Mouse (Mus musculus) embryonic facial prominence, embryonic 15.5 days (tissue): ENCODE results near the gene Myct1. TPM values are rescaled to one million over a fixed set of nuclear protein-coding genes. Genes with fewer than 3 reads are reported as not detected.

Experiments
- ATAC-seq: fragments of 200-750 bp; cut with Nextera tagmentation; 2 replicates; pipeline ENCODE4 v1.8.0; 2017; ENCODE audit warnings: low read depth, moderate TSS enrichment; ENCODE audit not compliant: insufficient number of reproducible peaks, low FRiP score, low TSS enrichment
- H3K27ac ChIP-seq: fragments of 300-500 bp; sonication (generic); replicated peaks from 2 replicates; pipeline ENCODE4 v1.5.1; 2015; ENCODE audit warnings: mild to moderate bottlenecking, inconsistent platforms
- H3K27me3 ChIP-seq: fragments of 300-500 bp; sonication (generic); 2 replicates; pipeline ENCODE4 v1.6.1; 2015; ENCODE audit warnings: inconsistent platforms
- H3K36me3 ChIP-seq: fragments of 300-500 bp; sonication (generic); 2 replicates; pipeline ENCODE4 v1.6.1; 2015; ENCODE audit warnings: mild to moderate bottlenecking, inconsistent platforms
- H3K4me1 ChIP-seq: fragments of 300-500 bp; sonication (generic); 2 replicates; pipeline ENCODE4 v1.6.1; 2015; ENCODE audit warnings: inconsistent platforms
- H3K4me2 ChIP-seq: fragments of 300-500 bp; sonication (generic); replicated peaks from 2 replicates; pipeline ENCODE4 v1.6.1; 2015; ENCODE audit warnings: mild to moderate bottlenecking, inconsistent platforms
- H3K4me3 ChIP-seq: fragments of 300-500 bp; sonication (generic); replicated peaks from 2 replicates; pipeline ENCODE4 v1.5.1; 2015; ENCODE audit warnings: mild to moderate bottlenecking, inconsistent platforms
- H3K9ac ChIP-seq: fragments of 300-500 bp; sonication (generic); 2 replicates; pipeline ENCODE4 v1.6.1; 2015; ENCODE audit warnings: inconsistent platforms
- H3K9me3 ChIP-seq: fragments of 300-500 bp; sonication (generic); replicated peaks from 2 replicates; pipeline ENCODE4 v1.6.1; 2016; ENCODE audit warnings: inconsistent platforms
- WGBS: fragments of 180-500 bp; shearing (Covaris S2); methylation state at CpG from one replicate; pipeline ENCODE4 v1.1.7; 2015; 5-methylcytosine and 5-hydroxymethylcytosine counted together
- polyA plus RNA-seq: library from polyadenylated mRNA; unstranded; fragments of >200 nt; fragmentation: Nextera tagmentation; extraction: Ambion mirVana; gene quantifications from 2 replicates; pipeline ENCODE4 v1.2.1, GENCODE M21; 2015

Gene Myct1
- 4.7 and 5.3 TPM in 2 replicates for polyA plus RNA-seq

GRCm38 (mm10) chr10:5593464-5593863 is at the start of gene Myct1:
Gene Myct1 (plus strand): TSS chr10:5593775.
- H3K27ac ChIP-seq: no peak within 1 kb of the TSS
- H3K9me3 ChIP-seq: no peaks in the 10 kb centered on the region
- H3K36me3 ChIP-seq: no peaks in the 10 kb centered on the region
- no peak within 1 kb of the TSS for H3K9ac ChIP-seq
- ATAC-seq: no peak
- 20% methylated on average over 5 of the region's 5 CpGs for WGBS
- H3K4me3 ChIP-seq: no peak within 1 kb of the TSS
- H3K4me1 ChIP-seq: no peaks in the 10 kb centered on the region
- no peaks in the 10 kb centered on the region for H3K27me3 ChIP-seq
- no peak within 1 kb of the TSS for H3K4me2 ChIP-seq

- Histone ChIP-seq H3K36me3 (no peaks in the 10 kb centered on the region), H3K4me2 (no peak overlapping the region), H3K27ac (no peak overlapping the region), H3K4me3 (no peak overlapping the region), H3K9ac (no peak overlapping the region), H3K4me1 (peaks cover 11% of the 10 kb centered on the region; the same call in 1 of the 2 replicates), H3K9me3 (no peaks in the 10 kb centered on the region), H3K27me3 (no peaks in the 10 kb centered on the region; the same call in 1 of the 2 replicates)
- ATAC-seq: no peak
- WGBS: 86% methylated on average over 5 of the region's 5 CpGs
Measured at GRCm38 (mm10) chr10:5546428-5546827, 47.1 kb upstream of the Myct1 start.

GRCm38 (mm10) chr10:5547769-5548168 is 45.8 kb upstream of the Myct1 start:
- Histone ChIP-seq H3K4me1 (peaks cover 11% of the 10 kb centered on the region; the same call in 1 of the 2 replicates), H3K27ac (no peak overlapping the region), H3K4me3 (no peak overlapping the region), H3K4me2 (no peak overlapping the region), H3K27me3 (no peaks in the 10 kb centered on the region; the same call in 1 of the 2 replicates), H3K36me3 (no peaks in the 10 kb centered on the region), H3K9me3 (no peaks in the 10 kb centered on the region), H3K9ac (no peak overlapping the region)
- WGBS: 85% methylated on average over 9 of the region's 9 CpGs
- no peak for ATAC-seq

GRCm38 (mm10) chr10:5548651-5549050 is 44.9 kb upstream of the Myct1 start:
- Histone ChIP-seq H3K27ac (no peak overlapping the region), H3K9ac (no peak overlapping the region), H3K36me3 (no peaks in the 10 kb centered on the region), H3K4me1 (peaks cover 11% of the 10 kb centered on the region; the same call in 1 of the 2 replicates), H3K9me3 (no peaks in the 10 kb centered on the region), H3K4me3 (no peak overlapping the region), H3K4me2 (no peak overlapping the region), H3K27me3 (no peaks in the 10 kb centered on the region; the same call in 1 of the 2 replicates)
- ATAC-seq: no peak
- 83% methylated on average over 2 of the region's 2 CpGs for WGBS

- peak overlapping the region; percentile 46 for H3K4me3 ChIP-seq
- no peak for ATAC-seq
- peak overlapping the region; percentile 77 for H3K4me2 ChIP-seq
- no peak overlapping the region for H3K27ac ChIP-seq
- no peaks in the 10 kb centered on the region; the same call in 1 of the 2 replicates for H3K27me3 ChIP-seq
- no peak overlapping the region for H3K9ac ChIP-seq
- H3K4me1 ChIP-seq: peaks cover 11% of the 10 kb centered on the region; the same call in 1 of the 2 replicates
- WGBS: 10% methylated on average over 6 of the region's 6 CpGs
- no peaks in the 10 kb centered on the region for H3K36me3 ChIP-seq
- no peaks in the 10 kb centered on the region for H3K9me3 ChIP-seq
Measured at GRCm38 (mm10) chr10:5549871-5550167, 43.8 kb upstream of the Myct1 start.

- peak overlapping the region; percentile 4; the same call in 1 of the 2 replicates for H3K9ac ChIP-seq
- peak overlapping the region; percentile 77 for H3K4me2 ChIP-seq
- peaks cover 11% of the 10 kb centered on the region; the same call in 1 of the 2 replicates for H3K4me1 ChIP-seq
- 1% methylated on average over 44 of the region's 44 CpGs for WGBS
- no peaks in the 10 kb centered on the region for H3K9me3 ChIP-seq
- H3K4me3 ChIP-seq: peak overlapping the region; percentile 46
- no peak overlapping the region for H3K27ac ChIP-seq
- H3K36me3 ChIP-seq: no peaks in the 10 kb centered on the region
- ATAC-seq: peak; percentile 79
- H3K27me3 ChIP-seq: no peaks in the 10 kb centered on the region; the same call in 1 of the 2 replicates
Measured at GRCm38 (mm10) chr10:5550168-5551021, 43.2 kb upstream of the Myct1 start.

GRCm38 (mm10) chr10:5551382-5551781 is 42.2 kb upstream of the Myct1 start, which contains the start of gene Syne1:
Gene Syne1 (minus strand): TSS chr10:5551482.
- Histone ChIP-seq H3K4me3 (peak within 1 kb of the TSS; percentile 46), H3K36me3 (no peaks in the 10 kb centered on the region), H3K9ac (peak within 1 kb of the TSS; percentile 4; the same call in 1 of the 2 replicates), H3K4me1 (peaks cover 11% of the 10 kb centered on the region; the same call in 1 of the 2 replicates), H3K9me3 (no peaks in the 10 kb centered on the region), H3K27ac (no peak within 1 kb of the TSS), H3K27me3 (no peaks in the 10 kb centered on the region; the same call in 1 of the 2 replicates), H3K4me2 (peak within 1 kb of the TSS; percentile 77)
- WGBS: 70% methylated on average over 5 of the region's 5 CpGs
- no peak for ATAC-seq

- Histone ChIP-seq H3K9ac (no peak overlapping the region), H3K4me1 (peaks cover 9% of the 10 kb centered on the region; the same call in 1 of the 2 replicates), H3K27ac (no peak overlapping the region), H3K27me3 (no peaks in the 10 kb centered on the region), H3K4me2 (no peak overlapping the region), H3K36me3 (no peaks in the 10 kb centered on the region), H3K4me3 (no peak overlapping the region), H3K9me3 (no peaks in the 10 kb centered on the region)
- ATAC-seq: no peak
- WGBS: 15% methylated on average over 5 of the region's 5 CpGs
Measured at GRCm38 (mm10) chr10:5554941-5555340, 38.6 kb upstream of the Myct1 start.

GRCm38 (mm10) chr10:5558808-5559207 is 34.8 kb upstream of the Myct1 start:
- ATAC-seq: no peak

GRCm38 (mm10) chr10:5560526-5560925 is 33.0 kb upstream of the Myct1 start:
- Histone ChIP-seq H3K4me3 (no peak overlapping the region), H3K27me3 (no peaks in the 10 kb centered on the region), H3K4me1 (no peaks in the 10 kb centered on the region), H3K36me3 (no peaks in the 10 kb centered on the region), H3K27ac (no peak overlapping the region), H3K4me2 (no peak overlapping the region), H3K9ac (no peak overlapping the region), H3K9me3 (no peaks in the 10 kb centered on the region)
- WGBS: 74% methylated on average over 4 of the region's 4 CpGs
- no peak for ATAC-seq

More at GRCm38 (mm10) chr10:5558808-5559207, 34.8 kb upstream of the Myct1 start:
- no peaks in the 10 kb centered on the region for H3K9me3 ChIP-seq
- H3K36me3 ChIP-seq: no peaks in the 10 kb centered on the region
- H3K4me2 ChIP-seq: no peak overlapping the region
- H3K27ac ChIP-seq: no peak overlapping the region
- H3K4me1 ChIP-seq: no peaks in the 10 kb centered on the region
- H3K9ac ChIP-seq: no peak overlapping the region
- no peak overlapping the region for H3K4me3 ChIP-seq
- no peaks in the 10 kb centered on the region for H3K27me3 ChIP-seq

GRCm38 (mm10) chr10:5561706-5562105 is 31.9 kb upstream of the Myct1 start:
- Histone ChIP-seq H3K36me3 (no peaks in the 10 kb centered on the region), H3K9ac (no peak overlapping the region), H3K4me3 (no peak overlapping the region), H3K4me1 (no peaks in the 10 kb centered on the region), H3K27ac (no peak overlapping the region), H3K4me2 (no peak overlapping the region), H3K27me3 (no peaks in the 10 kb centered on the region), H3K9me3 (no peaks in the 10 kb centered on the region)
- 81% methylated on average over 4 of the region's 4 CpGs for WGBS
- no peak for ATAC-seq
